Mouse (Mus musculus) urinary bladder, postnatal 14 days (tissue): ENCODE results near the gene Gm21822.
"Not testable (repeated sequence)": the region's sequence is repeated elsewhere in the genome, so short reads cannot be mapped to it uniquely, and the experiment has no call there.

ENCODE experiments used
- DNase-seq: peaks from one replicate; pipeline ENCODE4 v3.0.0; 2021; ENCODE audit warnings: low spot score

Gene Gm21822

GRCm38 (mm10) chrY:18654182-18654581, at the start of gene Gm21822:
Gene Gm21822 (plus strand): TSS chrY:18654482.
- not testable (repeated sequence) for DNase-seq
